ENCODE assay signal across 25 mouse cellular contexts in the genomic region with DNA sequence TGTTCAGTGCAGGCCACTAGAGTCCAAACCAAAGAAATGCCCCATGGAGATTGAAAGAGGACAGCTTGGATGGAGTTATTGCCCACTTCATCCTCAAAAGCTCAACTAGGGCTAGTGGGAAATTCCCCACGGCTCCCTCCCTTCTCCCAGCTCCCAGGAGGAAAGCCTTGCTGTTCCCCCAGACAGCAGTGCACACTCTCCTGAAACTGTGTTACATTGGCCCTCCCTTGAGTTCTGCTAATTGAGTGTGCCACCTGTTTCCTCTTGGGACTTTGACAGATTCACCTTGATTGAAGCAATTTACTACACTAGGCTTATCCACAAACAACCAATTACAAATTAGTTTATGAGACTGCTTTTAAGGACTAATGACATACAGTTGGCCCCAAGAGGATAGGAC.
"Had no signal": no experiment of that assay in that cellular context is flagged by ENCODE, and none has a peak within 500 bp of the region (broad histone marks: within the 10 kb centered on the region; RNA-seq: fewer than 3 reads in every experiment).

No protein-coding gene starts in this region.

- H3K9ac ChIP-seq: hindbrain, embryonic 12.5 days; hindbrain, embryonic 14.5 days; intestine, embryonic 15.5 days; limb, embryonic 12.5 days; liver, embryonic 13.5 days had no signal

- H3K9me3 ChIP-seq: hindbrain, embryonic 10.5 days; hindbrain, embryonic 12.5 days; intestine, embryonic 15.5 days; limb, embryonic 10.5 days; limb, embryonic 12.5 days; liver, embryonic 13.5 days had no signal

- H3K27ac ChIP-seq: gastrocnemius, adult 2 months; heart, adult 2 months; hindbrain, embryonic 10.5 days; hindbrain, embryonic 12.5 days; hindbrain, embryonic 14.5 days; intestine, embryonic 15.5 days; layer of hippocampus, adult 2 months; left cerebral cortex, adult 2 months; limb, embryonic 10.5 days; limb, embryonic 12.5 days; liver, embryonic 13.5 days had no signal

- H3K4me1 ChIP-seq: hindbrain, embryonic 10.5 days; limb, embryonic 10.5 days; limb, embryonic 12.5 days had no signal

- H3K4me3 ChIP-seq: gastrocnemius, adult 2 months; heart, adult 2 months; hindbrain, embryonic 10.5 days; hindbrain, embryonic 12.5 days; intestine, embryonic 15.5 days; layer of hippocampus, adult 2 months; left cerebral cortex, adult 2 months; limb, embryonic 10.5 days; limb, embryonic 12.5 days; liver, embryonic 13.5 days had no signal

- DNase-seq: gastrocnemius, adult 2 months; gastrocnemius, postnatal 10 days; gastrocnemius, postnatal 25 days; heart, adult 2 months; heart, postnatal 10 days; heart, postnatal 4 days; kidney, adult 18-20 months; kidney, adult 8-10 months; kidney, postnatal 10 days; kidney, postnatal 25 days; kidney, postnatal 4 days; liver; liver, embryonic 13.5 days had no signal

- H3K27me3 ChIP-seq: hindbrain, embryonic 12.5 days; intestine, embryonic 15.5 days; limb, embryonic 12.5 days; liver, embryonic 13.5 days had no signal

- H3K4me2 ChIP-seq: heart, embryonic 11.5 days; hindbrain, embryonic 12.5 days; hindbrain, embryonic 14.5 days; intestine, embryonic 15.5 days; limb, embryonic 12.5 days; liver, embryonic 13.5 days had no signal

- H3K36me3 ChIP-seq: hindbrain, embryonic 10.5 days; hindbrain, embryonic 12.5 days; intestine, embryonic 15.5 days; limb, embryonic 10.5 days; limb, embryonic 12.5 days; liver, embryonic 13.5 days had no signal

- ATAC-seq: hindbrain, embryonic 16.5 days; inflammation-experienced regulatory T-cells, adult 6 months; intestine, embryonic 15.5 days; intestine, postnatal 0 days had no signal
